Mouse (Mus musculus): ENCODE results near the gene Mesp1. TPM values are rescaled to one million over a fixed set of nuclear protein-coding genes. Genes with fewer than 3 reads are reported as not detected.
"Not testable (repeated sequence)": the region's sequence is repeated elsewhere in the genome, so short reads cannot be mapped to it uniquely, and the experiment has no call there.

Mesp1 gene
- polyA plus RNA-seq, 1 experiment from 2014 or later, result 0.15 TPM

- H3K27me3 ChIP-seq (replicated peaks), result peaks cover 79% of the 10 kb centered on the region
- not testable (repeated sequence) for H3K9me3 ChIP-seq
Observed at GRCm38 (mm10) chr7:79789812-79790211, 3.8 kb downstream of the Mesp1 start.

GRCm38 (mm10) chr7:79786295-79786694 lies 7.3 kb downstream of the Mesp1 start:
- Histone ChIP-seq H3K27me3 (replicated peaks) (peaks cover 44% of the 10 kb centered on the region), H3K9me3 (no peaks in the 10 kb centered on the region), H3K36me3 (no peaks in the 10 kb centered on the region), H3K4me3 (no peak overlapping the region), H3K4me1 (peaks cover 3% of the 10 kb centered on the region), H3K27ac (replicated peaks) (no peak overlapping the region; the same call in 1 of the 2 replicates), H3K4me2 (no peak overlapping the region), H3K9ac (no peak overlapping the region)
- peak; percentile 9; the same call in 1 of the 2 replicates for ATAC-seq (ENCODE audit: extremely low read depth, insufficient number of reproducible peaks, low FRiP score, low TSS enrichment)
- 18% methylated on average over 6 of the region's 6 CpGs for WGBS

More at GRCm38 (mm10) chr7:79789812-79790211, 3.8 kb downstream of the Mesp1 start:
- WGBS, result 35% methylated on average over 2 of the region's 2 CpGs
- ATAC-seq (ENCODE audit: extremely low read depth, insufficient number of reproducible peaks, low FRiP score, low TSS enrichment); H3K36me3 ChIP-seq; H3K4me2 ChIP-seq; H3K27ac ChIP-seq (replicated peaks); H3K9ac ChIP-seq; H3K4me3 ChIP-seq: not testable (repeated sequence)
- H3K4me1 ChIP-seq, result peaks cover 17% of the 10 kb centered on the region

GRCm38 (mm10) chr7:79782516-79782855 lies 11.1 kb downstream of the Mesp1 start:
- no peak for ATAC-seq (ENCODE audit: extremely low read depth, insufficient number of reproducible peaks, low FRiP score, low TSS enrichment)
- Histone ChIP-seq H3K27ac (replicated peaks) (no peak overlapping the region), H3K9ac (no peak overlapping the region), H3K4me1 (peaks cover 9% of the 10 kb centered on the region), H3K27me3 (replicated peaks) (0 out of 2 replicates have a peak, but pooled peaks cover 17% of the 10 kb centered on the region), H3K4me2 (no peak overlapping the region), H3K36me3 (no peaks in the 10 kb centered on the region), H3K9me3 (no peaks in the 10 kb centered on the region), H3K4me3 (no peak overlapping the region)
- 71% methylated on average over 2 of the region's 2 CpGs for WGBS

DNA sequence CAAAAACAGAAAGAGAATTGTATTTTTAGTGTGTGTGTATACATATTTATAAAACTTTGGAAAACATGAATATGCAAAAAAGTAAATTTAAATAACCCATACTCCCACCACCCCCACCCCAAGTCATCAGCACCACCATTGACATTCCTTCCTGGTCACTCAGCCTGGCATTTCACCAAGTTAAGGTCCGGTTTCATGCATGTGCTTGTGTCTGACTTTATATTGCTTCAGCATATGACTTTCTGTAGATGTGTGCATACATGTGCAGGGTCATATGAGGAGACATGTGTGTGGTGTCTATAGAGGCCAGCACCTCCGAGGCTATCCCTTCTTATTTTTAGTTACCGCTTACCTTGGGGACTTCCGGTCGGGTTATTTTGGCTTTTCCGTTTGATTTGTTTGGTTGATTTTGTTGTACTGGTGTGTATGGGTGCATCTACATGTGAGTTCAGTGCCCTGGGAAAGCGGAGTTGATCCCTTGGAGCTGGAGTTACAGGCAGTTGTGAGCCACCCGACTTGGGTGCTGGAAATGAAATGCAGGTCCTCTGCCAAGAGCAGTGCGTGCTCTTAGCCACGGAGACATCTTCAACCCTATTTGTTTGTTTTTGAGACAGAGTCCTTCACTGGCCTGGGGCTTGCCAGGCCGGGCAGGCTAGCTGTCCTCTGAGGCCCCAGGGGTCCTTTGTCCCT lies 11.6 kb downstream of the Mesp1 start:
- WGBS, result 68% methylated on average over 11 of the region's 11 CpGs
- ATAC-seq (ENCODE audit: extremely low read depth, insufficient number of reproducible peaks, low FRiP score, low TSS enrichment), result no peak
- no peak overlapping the region for H3K4me3 ChIP-seq
- no peak overlapping the region for H3K27ac ChIP-seq (replicated peaks)
- no peaks in the 10 kb centered on the region for H3K9me3 ChIP-seq
- H3K9ac ChIP-seq, result no peak overlapping the region
- H3K4me2 ChIP-seq, result no peak overlapping the region
- H3K27me3 ChIP-seq (replicated peaks), result 0 out of 2 replicates have a peak, but pooled peaks cover 12% of the 10 kb centered on the region
- peaks cover 9% of the 10 kb centered on the region for H3K4me1 ChIP-seq
- H3K36me3 ChIP-seq, result no peaks in the 10 kb centered on the region

- Histone ChIP-seq H3K4me2 (peak overlapping the region; percentile 67), H3K4me3 (peak overlapping the region; percentile 45), H3K9me3 (no peaks in the 10 kb centered on the region), H3K27ac (replicated peaks) (no peak overlapping the region), H3K36me3 (no peaks in the 10 kb centered on the region), H3K27me3 (replicated peaks) (0 out of 2 replicates have a peak, but pooled peaks cover 11% of the 10 kb centered on the region), H3K4me1 (peaks cover 9% of the 10 kb centered on the region), H3K9ac (peak overlapping the region; percentile 69)
- no peak for ATAC-seq (ENCODE audit: extremely low read depth, insufficient number of reproducible peaks, low FRiP score, low TSS enrichment)
- WGBS, result 22% methylated on average over 16 of the region's 16 CpGs
Observed at GRCm38 (mm10) chr7:79780647-79781626, 12.7 kb downstream of the Mesp1 start.

GRCm38 (mm10) chr7:79771561-79772512 lies 21.8 kb downstream of the Mesp1 start:
- no peaks in the 10 kb centered on the region for H3K36me3 ChIP-seq
- WGBS, result 31% methylated on average over 15 of the region's 15 CpGs
- H3K9me3 ChIP-seq, result no peaks in the 10 kb centered on the region
- 0 out of 2 replicates have a peak, but pooled peaks cover 3% of the 10 kb centered on the region for H3K27me3 ChIP-seq (replicated peaks)
- no peak overlapping the region for H3K4me3 ChIP-seq
- H3K4me2 ChIP-seq, result peak overlapping the region; percentile 27
- H3K9ac ChIP-seq, result 0 out of 2 replicates have a peak overlapping the region, but pooled peaks have one; percentile 13
- H3K4me1 ChIP-seq, result peaks cover 20% of the 10 kb centered on the region
- ATAC-seq (ENCODE audit: extremely low read depth, insufficient number of reproducible peaks, low FRiP score, low TSS enrichment), result peak; percentile 50; the same call in 1 of the 2 replicates
- peak overlapping the region; percentile 90 for H3K27ac ChIP-seq (replicated peaks)

DNA sequence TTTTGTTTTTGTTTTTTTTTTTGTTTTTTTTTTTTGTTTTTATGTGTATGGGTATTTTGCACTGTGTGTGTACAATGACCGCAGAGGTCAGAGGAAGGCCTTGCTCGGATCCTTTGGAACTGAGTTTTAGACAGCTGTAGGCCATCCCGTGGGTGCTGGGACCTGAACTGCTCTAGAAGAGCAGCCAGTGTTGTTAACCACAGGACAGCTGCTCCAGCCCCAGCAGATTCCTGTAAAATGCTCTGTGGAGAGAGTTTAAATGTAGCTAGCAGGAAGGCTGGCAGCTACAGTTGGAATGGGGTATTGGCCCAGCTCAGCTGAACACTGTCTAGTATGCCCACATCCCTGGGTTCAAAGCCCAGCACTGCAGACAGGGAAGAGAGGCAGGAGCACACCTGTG lies 23.9 kb downstream of the Mesp1 start:
- Histone ChIP-seq H3K9me3 (no peaks in the 10 kb centered on the region), H3K27me3 (replicated peaks) (no peaks in the 10 kb centered on the region), H3K4me3 (no peak overlapping the region), H3K4me2 (no peak overlapping the region), H3K27ac (replicated peaks) (no peak overlapping the region), H3K4me1 (peaks cover 20% of the 10 kb centered on the region), H3K9ac (no peak overlapping the region), H3K36me3 (no peaks in the 10 kb centered on the region)
- 70% methylated on average over 3 of the region's 3 CpGs for WGBS
- ATAC-seq (ENCODE audit: extremely low read depth, insufficient number of reproducible peaks, low FRiP score, low TSS enrichment), result no peak

- Histone ChIP-seq H3K27ac (replicated peaks) (no peak overlapping the region), H3K9me3 (no peaks in the 10 kb centered on the region), H3K4me1 (peaks cover 11% of the 10 kb centered on the region), H3K4me3 (no peak overlapping the region), H3K27me3 (replicated peaks) (no peaks in the 10 kb centered on the region), H3K4me2 (no peak overlapping the region), H3K36me3 (no peaks in the 10 kb centered on the region), H3K9ac (no peak overlapping the region)
- no peak for ATAC-seq (ENCODE audit: extremely low read depth, insufficient number of reproducible peaks, low FRiP score, low TSS enrichment)
- 36% methylated on average over 1 of the region's 1 CpGs for whole genome bisulfite sequencing
Observed at GRCm38 (mm10) chr7:79765991-79766390, 27.6 kb downstream of the Mesp1 start.

DNA sequence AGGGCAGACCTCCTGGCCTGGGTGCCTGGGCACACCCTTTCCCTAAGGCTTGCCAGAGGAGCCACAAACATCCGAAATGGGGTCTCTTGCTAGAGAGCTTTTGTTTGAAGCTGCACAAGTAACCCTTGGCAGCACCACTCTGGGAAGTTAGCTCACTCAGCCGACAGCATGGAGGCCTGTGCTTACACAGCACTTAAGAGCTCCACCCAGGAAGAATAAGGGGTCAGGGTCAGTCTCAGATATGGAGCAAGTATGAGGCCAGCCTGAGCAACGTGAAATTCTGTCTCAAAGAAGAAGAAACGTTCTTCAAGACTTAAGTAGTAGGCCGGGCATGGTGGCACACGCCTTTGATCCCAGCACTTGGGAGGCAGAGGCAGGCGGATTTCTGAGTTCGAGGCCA lies 31.5 kb downstream of the Mesp1 start:
- 66% methylated on average over 8 of the region's 8 CpGs for WGBS
- Histone ChIP-seq H3K4me2 (no peak overlapping the region), H3K27ac (replicated peaks) (no peak overlapping the region), H3K27me3 (replicated peaks) (no peaks in the 10 kb centered on the region), H3K36me3 (no peaks in the 10 kb centered on the region), H3K4me3 (no peak overlapping the region), H3K4me1 (peaks cover 7% of the 10 kb centered on the region; the same call in 1 of the 2 replicates), H3K9ac (no peak overlapping the region), H3K9me3 (no peaks in the 10 kb centered on the region)
- ATAC-seq (ENCODE audit: extremely low read depth, insufficient number of reproducible peaks, low FRiP score, low TSS enrichment), result no peak

- 61% methylated on average over 5 of the region's 5 CpGs for WGBS
- Histone ChIP-seq H3K4me2 (no peak overlapping the region), H3K9ac (no peak overlapping the region), H3K4me1 (peaks cover 7% of the 10 kb centered on the region; the same call in 1 of the 2 replicates), H3K36me3 (no peaks in the 10 kb centered on the region), H3K27ac (replicated peaks) (no peak overlapping the region), H3K4me3 (no peak overlapping the region), H3K9me3 (no peaks in the 10 kb centered on the region), H3K27me3 (replicated peaks) (no peaks in the 10 kb centered on the region)
- ATAC-seq (ENCODE audit: extremely low read depth, insufficient number of reproducible peaks, low FRiP score, low TSS enrichment), result no peak
Observed at GRCm38 (mm10) chr7:79761124-79761876, 32.3 kb downstream of the Mesp1 start.

Data from heart, embryonic 13.5 days (tissue).